Mouse (Mus musculus) CH12.LX (cell line): ENCODE data around the gene Prrc2c. TPM values are rescaled to one million over a fixed set of nuclear protein-coding genes. Genes with fewer than 3 reads are reported as not detected.
A peak's percentile ranks its signal among the peaks of the same experiment; 100 is the strongest.

Experiments used
- DNase-seq: peaks from one replicate; pipeline ENCODE4 v3.0.0-alpha.2; 2013; ENCODE audit errors: extremely low read depth
- H3K27ac ChIP-seq: 2 replicates; pipeline ENCODE4 v1.5.1; 2012; ENCODE audit warnings: low read depth, mild to moderate bottlenecking, control low read depth, moderate library complexity; ENCODE audit not compliant: insufficient read depth
- H3K27me3 ChIP-seq: replicated peaks from 2 replicates; pipeline ENCODE3; 2012; ENCODE audit warnings: inconsistent platforms
- H3K36me3 ChIP-seq, 2 experiments: replicated peaks in 1 of 2; 2 replicates each; pipeline versions ENCODE3 to v1.6.1; 2012; ENCODE audit warnings: inconsistent platforms in 1 of 2, low read length in 1 of 2, mild to moderate bottlenecking in 1 of 2, mixed read lengths in 1 of 2, moderate library complexity in 1 of 2; ENCODE audit not compliant: control insufficient read depth in 1 of 2, insufficient read depth in 1 of 2
- H3K4me1 ChIP-seq, 2 experiments: 2 replicates each; pipeline ENCODE4 v1.6.1; 2012; ENCODE audit warnings: inconsistent platforms in 1 of 2, moderate library complexity in 1 of 2; ENCODE audit not compliant: insufficient read depth in 2 of 2, control insufficient read depth in 1 of 2
- H3K4me2 ChIP-seq: 2 replicates; pipeline ENCODE4 v1.6.1; 2012; ENCODE audit warnings: low read depth, mild to moderate bottlenecking, control low read depth; ENCODE audit not compliant: poor library complexity, insufficient read depth, severe bottlenecking
- H3K4me3 ChIP-seq, 3 experiments: fragments of 150-350 bp in 1 of 3; sonication (generic) in 1 of 3; replicated peaks in 1 of 3; 2 replicates each; pipeline versions ENCODE3 to v1.5.1; 2011 to 2012; ENCODE audit warnings: low read depth in 2 of 3, low read length in 2 of 3, mild to moderate bottlenecking in 2 of 3, moderate library complexity in 2 of 3, control low read depth in 1 of 3, improper control_type of control experiment in 1 of 3, inconsistent platforms in 1 of 3, mixed read lengths in 1 of 3; ENCODE audit not compliant: poor library complexity in 1 of 3
- H3K79me2 ChIP-seq: replicated peaks from 2 replicates; pipeline ENCODE4 v1.6.1; 2012; ENCODE audit warnings: mild to moderate bottlenecking, moderate library complexity; ENCODE audit not compliant: control insufficient read depth, poor library complexity, insufficient read depth, severe bottlenecking; ENCODE audit errors: extremely low read depth
- H3K9ac ChIP-seq: 2 replicates; pipeline ENCODE4 v1.6.1; 2012; ENCODE audit warnings: low read depth, mild to moderate bottlenecking, control low read depth, moderate library complexity; ENCODE audit not compliant: insufficient read depth
- H3K9me3 ChIP-seq: replicated peaks from 2 replicates; pipeline ENCODE3; 2012; ENCODE audit warnings: low read length, inconsistent platforms, mixed read lengths
- BHLHE40 ChIP-seq: IDR thresholded peaks from 2 replicates; pipeline ENCODE4 v1.6.1; 2011; ENCODE audit warnings: mild to moderate bottlenecking, low read depth, low read length, improper control_type of control experiment
- CHD1 ChIP-seq: IDR thresholded peaks from 2 replicates; pipeline ENCODE4 v1.6.1; 2012; ENCODE audit warnings: low read depth, low read length, improper control_type of control experiment, inconsistent platforms
- CHD2 ChIP-seq: IDR thresholded peaks from 2 replicates; pipeline ENCODE4 v1.6.1; 2011; ENCODE audit warnings: low read length, improper control_type of control experiment
- CTCF ChIP-seq, 2 experiments: IDR thresholded peaks in 1 of 2; conservative IDR thresholded peaks in 1 of 2; 2 replicates each; pipeline ENCODE4 v1.5.1; 2011 to 2012; ENCODE audit warnings: low read depth in 2 of 2, low read length in 2 of 2, improper control_type of control experiment in 1 of 2, inconsistent platforms in 1 of 2, mild to moderate bottlenecking in 1 of 2, moderate library complexity in 1 of 2
- E2F4 ChIP-seq: IDR thresholded peaks from 2 replicates; pipeline ENCODE4 v1.6.1; 2011; ENCODE audit warnings: low read depth, low read length, improper control_type of control experiment; ENCODE audit not compliant: insufficient replicate concordance
- ELF1 ChIP-seq: IDR thresholded peaks from 2 replicates; pipeline ENCODE4 v1.6.1; 2014; ENCODE audit warnings: low read depth, mild to moderate bottlenecking, inconsistent platforms, low read length, improper control_type of control experiment
- ETS1 ChIP-seq: conservative IDR thresholded peaks from 2 replicates; pipeline ENCODE4 v1.6.1; 2012; ENCODE audit warnings: low read depth, mild to moderate bottlenecking, inconsistent platforms, low read length, improper control_type of control experiment, moderate library complexity
- GABPA ChIP-seq: IDR thresholded peaks from 2 replicates; pipeline ENCODE4 v1.6.1; 2012; ENCODE audit warnings: low read depth, low read length, improper control_type of control experiment, inconsistent platforms; ENCODE audit not compliant: insufficient replicate concordance
- JUND ChIP-seq: conservative IDR thresholded peaks from 2 replicates; pipeline ENCODE4 v1.6.1; 2011; ENCODE audit warnings: low read depth, low read length, improper control_type of control experiment
- MEF2A ChIP-seq: IDR thresholded peaks from 2 replicates; pipeline ENCODE4 v1.6.1; 2014; ENCODE audit warnings: low read depth, mild to moderate bottlenecking, inconsistent platforms, low read length, improper control_type of control experiment, borderline replicate concordance
- MXI1 ChIP-seq: IDR thresholded peaks from 2 replicates; pipeline ENCODE4 v1.6.1; 2011; ENCODE audit warnings: mild to moderate bottlenecking, low read depth, low read length, improper control_type of control experiment
- RAD21 ChIP-seq: IDR thresholded peaks from 2 replicates; pipeline ENCODE4 v1.6.1; 2011; ENCODE audit warnings: low read depth, mild to moderate bottlenecking, low read length, improper control_type of control experiment, moderate library complexity
- RCOR1 ChIP-seq: conservative IDR thresholded peaks from 2 replicates; pipeline ENCODE4 v1.6.1; 2012; ENCODE audit warnings: low read depth, mild to moderate bottlenecking, inconsistent platforms, low read length, improper control_type of control experiment
- ZNF384 ChIP-seq: IDR thresholded peaks from 2 replicates; pipeline ENCODE4 v1.6.1; 2012; ENCODE audit warnings: low read depth, low read length, improper control_type of control experiment, inconsistent platforms
- dilution Hi-C: fragments of 300-500 bp; cut with MboI; formaldehyde crosslinking; loops from 2 replicates; pipeline ENCODE4 v1.14.3; 2020; ENCODE audit warnings: low sequenced_read_pairs; ENCODE audit not compliant: extremely low pct_unique_long_range_greater_than_20kb, extremely low pct_ligation_motif_present
- in situ Hi-C: fragments of 300-500 bp; cut with MboI; formaldehyde crosslinking; loops from 3 replicates; pipeline ENCODE4 v1.14.3; 2019; ENCODE audit warnings: low sequenced_read_pairs, low pct_ligation_motif_present, low pct_unique_long_range_greater_than_20kb, mixed read lengths
- polyA plus RNA-seq: library from polyadenylated mRNA; unstranded; fragments of >175 nt; gene quantifications from 2 replicates; pipeline ENCODE4 v1.2.1, GENCODE M21; 2012; ENCODE audit warnings: low read depth; ENCODE audit not compliant: insufficient read length
- total RNA-seq, 2 experiments: library from RNA; depleted of rRNA; stranded (reverse); fragments of 300-350 nt in 1 of 2; fragments of >200 nt in 1 of 2; gene quantifications; 2 replicates each; pipeline ENCODE4 v1.2.3; 2012 to 2014

Gene Prrc2c
- total and polyA plus RNA-seq, 3 experiments, result 30.9 to 144 (median 59.8) TPM

DNA sequence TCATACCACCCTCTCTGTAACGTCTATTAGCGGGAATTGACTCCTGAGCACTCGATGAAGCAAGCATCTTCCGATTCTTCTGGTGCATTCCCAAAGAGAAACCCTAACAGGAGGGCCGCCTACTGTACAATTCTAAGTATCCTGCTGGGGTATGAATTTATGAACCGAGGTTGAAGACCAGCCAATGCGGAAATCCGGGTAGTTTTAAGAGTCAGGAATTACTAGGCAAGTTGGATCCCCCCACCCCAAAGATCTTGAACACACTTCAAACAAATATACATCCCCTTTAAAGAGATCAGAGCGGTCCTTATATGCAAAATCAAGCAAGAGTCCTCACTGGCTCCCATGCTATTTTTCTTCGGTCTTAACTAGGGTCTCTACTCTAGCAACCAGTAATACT, 950 bp downstream of the Prrc2c start:
- TF ChIP-seq ELF1 (peak; percentile 58), GABPA (no peak)
- in situ Hi-C loops (no loop called here), dilution Hi-C loops (no loop called here)
- H3K4me1 ChIP-seq, result peaks cover 5 to 38% of the 10 kb centered on the region in 2 experiments; a peak in 2 of 4 replicates
- peak overlapping the region; percentile 93 for H3K9ac ChIP-seq
- H3K79me2 ChIP-seq, result peaks cover 57% of the 10 kb centered on the region
- peaks cover 0 to 13% of the 10 kb centered on the region in 2 experiments for H3K36me3 ChIP-seq
- DNase-seq, result peak; percentile 37
- H3K4me2 ChIP-seq, result peak overlapping the region; percentile 98
- H3K9me3 ChIP-seq, result no peaks in the 10 kb centered on the region
- H3K4me3 ChIP-seq, result peak overlapping the region; percentile 93 to 98 (median 97)
- H3K27me3 ChIP-seq, result no peaks in the 10 kb centered on the region
- 0 out of 2 replicates have a peak overlapping the region, but pooled peaks have one; percentile 84 for H3K27ac ChIP-seq

DNA sequence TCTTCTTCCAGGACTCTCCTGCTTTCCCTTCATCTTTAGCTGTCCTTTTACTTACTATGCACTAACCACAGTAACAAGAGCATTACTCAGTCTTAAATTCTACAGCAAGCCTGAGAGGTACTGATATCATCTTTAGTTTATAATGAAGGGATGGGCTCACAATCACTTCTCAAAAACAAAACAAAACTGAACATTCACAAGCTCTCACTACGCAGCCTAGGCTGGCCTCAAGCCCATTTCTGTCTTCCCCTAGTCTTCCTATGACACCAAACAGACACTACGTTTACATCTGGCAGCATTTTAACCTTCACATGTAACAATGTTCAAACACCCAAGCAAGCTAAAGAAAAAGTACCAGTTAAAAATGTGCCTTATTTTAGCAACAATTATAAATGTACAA, 1.9 kb downstream of the Prrc2c start:
- Histone ChIP-seq H3K4me3 (peak overlapping the region; percentile 93 to 98 (median 97)), H3K36me3 (peaks cover 0 to 15% of the 10 kb centered on the region in 2 experiments), H3K9me3 (no peaks in the 10 kb centered on the region), H3K4me1 (peaks cover 5 to 43% of the 10 kb centered on the region in 2 experiments; a peak in 2 of 4 replicates), H3K9ac (peak overlapping the region; percentile 93), H3K4me2 (peak overlapping the region; percentile 98), H3K27me3 (no peaks in the 10 kb centered on the region), H3K27ac (no peak overlapping the region), H3K79me2 (peaks cover 67% of the 10 kb centered on the region)
- DNase-seq, result no peak
- TF ChIP-seq CHD2 (no peak), MXI1 (no peak), MEF2A (no peak), ELF1 (no peak), BHLHE40 (no peak), E2F4 (no peak), GABPA (no peak), RCOR1 (no peak)
- in situ Hi-C loops (no loop called here), dilution Hi-C loops (no loop called here)

DNA sequence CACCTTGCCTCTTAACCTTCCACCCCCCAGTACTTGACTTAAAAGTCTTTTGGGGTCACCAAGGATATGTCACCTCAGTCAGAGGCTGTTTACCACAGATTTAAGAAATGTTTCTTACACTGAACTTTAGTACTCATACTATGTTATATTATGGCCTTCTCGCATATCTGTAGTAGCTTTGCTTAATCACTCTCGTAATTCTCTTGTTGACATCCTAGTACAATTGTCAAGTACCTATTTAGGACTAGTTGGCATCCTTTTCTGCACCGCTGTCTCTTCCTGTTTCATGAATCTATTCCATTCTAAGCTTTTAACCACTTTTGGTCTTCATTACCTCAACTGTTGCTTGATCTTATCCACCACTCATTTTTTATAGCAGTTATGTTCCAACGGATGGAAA, 5.3 kb downstream of the Prrc2c start:
- dilution Hi-C loops (no loop called here), in situ Hi-C loops (no loop called here)
- no peaks in the 10 kb centered on the region for H3K9me3 ChIP-seq
- DNase-seq, result no peak
- peaks cover 96% of the 10 kb centered on the region for H3K79me2 ChIP-seq
- TF ChIP-seq CTCF (conservative IDR thresholded peaks at IDR 0.05 in 1 of 2, IDR thresholded peaks at IDR 0.05 in 1 of 2; ENCODE audit: low read depth in 2 of 2, low read length in 2 of 2) (no peak), ETS1 (no peak), CHD1 (no peak), ZNF384 (no peak), CHD2 (no peak), RAD21 (no peak), JUND (no peak), MXI1 (no peak)
- H3K4me1 ChIP-seq, result peaks cover 5 to 53% of the 10 kb centered on the region in 2 experiments; a peak in 2 of 4 replicates
- peaks cover 0 to 39% of the 10 kb centered on the region in 2 experiments for H3K36me3 ChIP-seq
- no peaks in the 10 kb centered on the region for H3K27me3 ChIP-seq
- H3K9ac ChIP-seq, result no peak overlapping the region
- no peak overlapping the region for H3K4me3 ChIP-seq
- no peak overlapping the region for H3K27ac ChIP-seq
- H3K4me2 ChIP-seq, result peak overlapping the region; percentile 50
